Comparison of ENCODE assay signal across 9 mouse cellular contexts in genomic region chr2:35335620-35336019, GRCm38 (mm10). TPM values are rescaled to one million over a fixed set of nuclear protein-coding genes. Genes with fewer than 3 reads are reported as not detected.
A peak's percentile ranks its signal among the peaks of the same experiment; 100 is the strongest.
DNase-seq lines count a peak whose midpoint lies in the region; ATAC-seq and TF ChIP-seq lines count a peak whose summit lies in the region.
"Had no signal": no experiment of that assay in that cellular context is flagged by ENCODE, and none has a peak within 500 bp of the region (broad histone marks: within the 10 kb centered on the region; RNA-seq: fewer than 3 reads in every experiment).

No protein-coding gene starts in this region.

- H3K4me3 ChIP-seq in layer of hippocampus, adult 2 months: peak overlapping the region; percentile 62
- H3K4me3 ChIP-seq in embryonic facial prominence, embryonic 13.5 days: peak overlapping the region; percentile 72
- H3K4me3 ChIP-seq in limb, embryonic 12.5 days (replicated peaks): peak overlapping the region; percentile 65

- no peaks in the 10 kb centered on the region for H3K27me3 ChIP-seq in embryonic facial prominence, embryonic 13.5 days
- peaks cover 11% of the 10 kb centered on the region for H3K27me3 ChIP-seq in limb, embryonic 12.5 days

- no peak for ATAC-seq in embryonic facial prominence, embryonic 13.5 days (ENCODE audit: insufficient number of reproducible peaks, insufficient read depth, low FRiP score, low TSS enrichment, low read depth)
- ATAC-seq in limb, embryonic 12.5 days (ENCODE audit: insufficient number of reproducible peaks, insufficient read depth, low FRiP score, low TSS enrichment, low read depth): no peak

- H3K4me2 ChIP-seq in embryonic facial prominence, embryonic 13.5 days: peak overlapping the region; percentile 99
- peak overlapping the region; percentile 99 for H3K4me2 ChIP-seq in limb, embryonic 12.5 days

- intact Hi-C loops in gastrocnemius, postnatal 14 days (cut with DNase I; ENCODE audit: low total_unique reads): no loop called here

- TF ChIP-seq CTCF in layer of hippocampus, adult 2 months (conservative IDR thresholded peaks at IDR 0.05): no peak

- DNase-seq in layer of hippocampus, adult 2 months (ENCODE audit: low spot score in 2 of 2): no peak
- no peak for DNase-seq in layer of hippocampus, adult 8-10 months (ENCODE audit: low spot score in 2 of 2)
- peak; percentile 52 for DNase-seq in retina, postnatal 7 days (ENCODE audit: low read depth, low spot score)
- DNase-seq in gastrocnemius, postnatal 14 days: no peak
- DNase-seq in right cerebral cortex, adult 18-20 months: no peak
- no peak for DNase-seq in thymus, postnatal 0 days (ENCODE audit: low spot score)
- DNase-seq: kidney, postnatal 14 days had no signal

- peak overlapping the region; percentile 75; the same call in 1 of the 2 replicates for H3K27ac ChIP-seq in layer of hippocampus, adult 2 months
- no peak overlapping the region for H3K27ac ChIP-seq in embryonic facial prominence, embryonic 13.5 days
- H3K27ac ChIP-seq in limb, embryonic 12.5 days: no peak overlapping the region

- H3K36me3 ChIP-seq in embryonic facial prominence, embryonic 13.5 days: no peaks in the 10 kb centered on the region
- H3K36me3 ChIP-seq in limb, embryonic 12.5 days: no peaks in the 10 kb centered on the region

- WGBS in embryonic facial prominence, embryonic 13.5 days: 2% methylated on average over 7 of the region's 7 CpGs
- WGBS in limb, embryonic 12.5 days: 9% methylated on average over 7 of the region's 7 CpGs

- H3K9me3 ChIP-seq in embryonic facial prominence, embryonic 13.5 days: no peaks in the 10 kb centered on the region
- H3K9me3 ChIP-seq in limb, embryonic 12.5 days: no peaks in the 10 kb centered on the region

- H3K9ac ChIP-seq in embryonic facial prominence, embryonic 13.5 days: peak overlapping the region; percentile 87
- no peak overlapping the region for H3K9ac ChIP-seq in limb, embryonic 12.5 days (replicated peaks)

- H3K4me1 ChIP-seq in embryonic facial prominence, embryonic 13.5 days: peaks cover 20% of the 10 kb centered on the region
- H3K4me1 ChIP-seq in limb, embryonic 12.5 days (replicated peaks): peaks cover 17% of the 10 kb centered on the region

RNA-seq across cellular contexts. Expression of gene Stom, which starts 1.2 kb away (rescaled TPM):
- 1 to 10 TPM; 6.0 to 7.9 TPM for total RNA-seq in layer of hippocampus, adult 2 months (2021)
- 10 to 100 TPM in 2 of 4 experiments, 1 to 10 TPM in 2; 9.5 to 13.6 (median 11.3) TPM for total RNA-seq in layer of hippocampus, adult 8-10 months (2022)
- 22.0 and 27.5 TPM in 2 replicates for polyA plus RNA-seq in embryonic facial prominence, embryonic 13.5 days (2015; fragmentation: Nextera tagmentation; extraction: Ambion mirVana)
- polyA plus RNA-seq in limb, embryonic 12.5 days (2016; fragmentation: Nextera tagmentation; extraction: Ambion mirVana): 12.2 and 12.7 TPM in 2 replicates
- 10 to 100 TPM; 20.1 to 22.2 TPM for total RNA-seq in gastrocnemius, postnatal 14 days (2021)
- 16.5 and 18.9 TPM in 2 replicates for polyA plus RNA-seq in thymus, postnatal 0 days (2015; fragmentation: Nextera tagmentation; extraction: Ambion mirVana)

RNA-seq across cellular contexts. Expression of gene 4930568D16Rik, which starts 31.9 kb away (rescaled TPM):
- total RNA-seq in layer of hippocampus, adult 2 months (2021): not detected
- total RNA-seq in layer of hippocampus, adult 8-10 months (2022): not detected
- not detected in 2 replicates for polyA plus RNA-seq in embryonic facial prominence, embryonic 13.5 days (2015; fragmentation: Nextera tagmentation; extraction: Ambion mirVana)
- not detected in 2 replicates for polyA plus RNA-seq in limb, embryonic 12.5 days (2016; fragmentation: Nextera tagmentation; extraction: Ambion mirVana)
- total RNA-seq in gastrocnemius, postnatal 14 days (2021): not detected
- 0.13 and 0.18 TPM in 2 replicates for polyA plus RNA-seq in thymus, postnatal 0 days (2015; fragmentation: Nextera tagmentation; extraction: Ambion mirVana)
